Mouse (Mus musculus): ENCODE results near the gene Nprl2.

Gene Nprl2

DNA sequence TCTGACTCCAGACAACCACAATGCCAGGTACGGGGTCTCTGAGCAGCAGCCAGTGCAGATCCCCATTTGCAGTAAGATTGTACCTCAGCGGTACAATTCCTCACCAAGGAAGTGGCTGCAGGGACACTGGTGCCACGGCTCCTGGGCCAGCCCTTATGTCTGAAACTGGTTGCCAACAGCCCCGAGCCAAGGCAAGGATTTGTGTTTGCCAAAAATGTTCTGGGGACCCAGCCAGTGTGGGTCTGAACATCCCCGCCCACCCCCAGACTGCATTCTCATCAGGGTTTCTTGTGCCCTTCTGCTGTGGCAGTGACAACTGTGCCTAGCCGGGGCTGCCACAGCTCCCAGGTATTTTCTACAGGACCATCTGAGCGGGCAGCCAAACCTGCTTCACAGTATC, 3.8 kb upstream of the Nprl2 start:
- no peak for DNase-seq

- no peak for DNase-seq
These were observed 3.3 kb upstream of the Nprl2 start for GRCm38 (mm10) chr9:107538711-107539110.

GRCm38 (mm10) chr9:107539940-107540339, 2.1 kb upstream of the Nprl2 start:
- DNase-seq = no peak

GRCm38 (mm10) chr9:107540420-107540819, 1.6 kb upstream of the Nprl2 start:
- DNase-seq = no peak

DNA sequence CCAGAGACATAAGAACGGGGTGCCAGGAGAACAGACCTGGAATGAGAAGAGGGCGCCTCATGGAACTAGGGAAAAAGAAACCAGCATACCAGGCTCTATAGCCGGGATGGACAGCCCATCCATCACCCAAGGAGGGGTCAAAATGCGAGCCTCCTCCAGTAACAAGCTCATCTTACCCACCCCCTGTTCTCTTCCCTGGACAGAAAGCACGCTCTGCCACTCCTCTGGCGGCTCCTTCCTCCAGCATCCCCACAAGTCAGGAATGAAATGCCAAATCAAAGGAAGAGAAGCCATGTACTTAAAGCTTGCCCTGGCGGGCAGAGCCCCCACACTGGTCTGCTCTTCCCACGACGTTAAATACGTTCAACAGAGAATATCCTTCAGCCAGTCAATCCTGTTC, 1.0 kb upstream of the Nprl2 start:
- DNase-seq = no peak

DNA sequence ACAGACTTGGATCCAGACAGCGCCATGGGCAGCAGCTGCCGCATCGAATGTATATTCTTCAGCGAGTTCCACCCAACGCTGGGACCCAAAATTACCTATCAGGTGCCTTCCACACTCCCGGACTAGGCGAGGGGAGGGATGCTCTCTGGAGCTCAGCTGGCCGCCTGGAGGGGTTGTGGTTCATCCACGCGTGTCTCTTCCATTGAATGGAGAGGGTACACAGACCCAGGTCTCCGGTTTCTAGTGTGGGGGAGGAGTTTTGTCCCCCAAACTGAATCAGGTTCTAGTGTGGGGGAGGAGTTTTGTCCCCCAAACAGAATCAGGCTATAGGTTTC, 293 bp downstream of the Nprl2 start:
- no peak for DNase-seq

DNA sequence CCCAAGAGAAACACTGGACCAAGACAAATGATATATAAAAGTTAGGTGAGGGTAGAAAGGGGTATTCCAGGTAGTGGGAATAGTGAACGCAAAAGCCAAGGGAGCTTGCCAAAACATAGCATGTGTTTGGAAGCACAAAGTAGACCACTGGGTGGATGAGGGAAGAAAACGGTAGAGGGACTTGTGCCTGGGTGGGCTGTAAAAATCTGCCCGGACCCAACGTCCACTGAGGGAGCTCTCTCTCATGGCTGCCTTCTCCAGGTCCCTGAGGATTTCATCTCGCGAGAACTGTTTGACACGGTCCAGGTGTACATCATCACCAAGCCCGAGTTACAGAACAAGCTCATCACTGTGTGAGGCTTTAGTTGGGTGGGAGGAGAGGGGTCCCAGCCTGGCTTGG, 695 bp downstream of the Nprl2 start:
- DNase-seq = no peak

GRCm38 (mm10) chr9:107543299-107543698, 1.3 kb downstream of the Nprl2 start:
- no peak for DNase-seq

DNA sequence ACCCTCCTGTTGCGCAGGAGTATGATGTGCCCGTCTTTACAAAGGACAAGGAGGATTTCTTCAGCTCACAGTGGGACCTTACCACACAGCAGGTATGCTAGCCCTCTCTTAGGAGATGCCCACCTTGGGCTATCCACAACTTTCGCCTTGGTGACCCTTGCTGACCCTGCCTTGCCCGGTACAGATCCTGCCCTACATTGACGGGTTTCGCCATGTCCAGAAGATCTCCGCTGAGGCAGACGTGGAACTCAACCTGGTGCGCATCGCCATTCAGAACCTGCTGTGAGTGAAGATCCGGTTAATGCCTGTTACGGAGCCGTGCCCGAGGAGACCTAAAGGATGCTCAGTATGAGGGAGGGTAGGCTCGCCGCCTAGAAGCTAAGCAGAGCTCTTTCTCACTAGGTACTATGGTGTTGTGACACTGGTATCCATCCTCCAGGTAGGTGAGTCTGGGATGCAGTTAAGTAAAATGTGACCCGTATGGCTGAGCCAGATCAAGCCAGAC, 2.2 kb downstream of the Nprl2 start:
- no peak for DNase-seq

DNA sequence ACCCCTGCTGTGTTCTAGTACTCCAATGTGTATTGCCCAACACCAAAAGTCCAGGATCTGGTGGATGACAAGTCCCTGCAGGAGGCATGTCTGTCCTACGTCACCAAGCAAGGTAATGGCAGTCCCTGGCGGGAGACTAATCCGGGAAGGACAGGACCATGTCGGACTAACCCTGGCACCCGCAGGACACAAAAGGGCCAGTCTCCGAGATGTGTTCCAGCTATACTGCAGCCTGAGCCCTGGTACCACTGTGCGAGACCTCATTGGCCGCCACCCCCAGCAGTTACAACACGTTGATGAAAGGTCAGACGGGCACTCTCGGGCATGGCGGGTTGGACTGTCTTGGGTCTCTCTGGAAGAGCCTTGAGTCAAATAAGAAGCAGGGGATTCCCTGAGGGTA, 2.7 kb downstream of the Nprl2 start:
- no peak for DNase-seq

DNA sequence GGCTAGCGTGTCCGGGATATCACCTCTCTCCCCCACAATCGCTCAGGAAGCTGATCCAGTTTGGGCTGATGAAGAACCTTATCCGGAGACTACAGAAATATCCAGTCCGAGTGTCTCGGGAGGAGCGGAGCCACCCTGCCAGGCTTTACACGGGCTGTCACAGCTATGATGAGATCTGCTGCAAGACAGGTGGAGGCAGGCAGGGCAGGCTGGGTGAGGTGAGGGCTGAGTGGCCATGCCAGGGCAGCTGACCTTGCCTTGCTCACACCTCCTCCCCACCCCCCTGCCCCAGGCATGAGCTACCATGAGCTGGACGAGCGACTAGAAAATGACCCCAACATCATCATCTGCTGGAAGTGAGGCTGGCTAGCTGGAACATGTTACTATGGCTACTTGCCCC, 3.2 kb downstream of the Nprl2 start:
- no peak for DNase-seq

DNA sequence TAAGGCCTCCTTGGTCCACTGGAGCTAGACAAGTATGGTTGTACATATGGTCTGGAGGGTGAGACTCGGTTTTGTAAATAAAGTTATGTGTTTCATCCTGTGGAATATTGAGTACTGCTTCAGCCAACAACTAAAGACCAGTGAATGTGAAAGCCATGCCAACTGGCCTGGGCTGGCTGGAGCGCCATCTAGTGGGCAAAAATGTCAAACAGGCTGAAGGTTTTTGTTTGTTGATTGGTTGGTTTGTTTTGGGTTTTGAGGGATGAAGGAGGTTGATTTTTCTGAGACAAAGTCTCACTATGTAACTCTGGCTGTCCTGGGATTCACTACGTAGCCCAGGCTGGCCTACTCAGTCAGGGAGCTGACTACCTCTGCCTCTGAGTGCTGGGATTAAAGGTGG, 3.6 kb downstream of the Nprl2 start:
- peak; percentile 72 to 91 for DNase-seq

DNA sequence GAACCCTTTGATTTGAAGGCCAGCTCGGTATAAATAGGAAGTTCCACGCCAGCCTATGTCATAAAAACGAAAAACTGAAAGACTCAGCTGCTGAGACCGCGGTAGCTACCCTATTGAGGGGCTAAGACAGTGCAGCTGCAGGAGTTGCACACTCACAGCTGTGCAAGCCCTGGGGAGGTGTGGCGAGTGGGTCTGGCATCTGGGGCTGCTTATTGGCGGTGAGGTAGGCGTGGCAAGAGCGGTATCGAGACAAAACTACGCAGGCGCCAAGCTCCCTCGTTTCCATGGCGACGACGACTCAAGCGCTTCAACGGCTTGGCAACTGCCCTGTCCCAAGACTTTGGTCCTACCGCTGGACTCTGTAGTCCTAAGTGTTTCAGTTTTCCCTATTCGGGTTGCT, 5.0 kb downstream of the Nprl2 start, which contains the start of gene Zmynd10:
Gene Zmynd10 (plus strand): TSS at position 273 of the 400 bp plus-strand sequence.
- peak; percentile 97 for DNase-seq

DNA sequence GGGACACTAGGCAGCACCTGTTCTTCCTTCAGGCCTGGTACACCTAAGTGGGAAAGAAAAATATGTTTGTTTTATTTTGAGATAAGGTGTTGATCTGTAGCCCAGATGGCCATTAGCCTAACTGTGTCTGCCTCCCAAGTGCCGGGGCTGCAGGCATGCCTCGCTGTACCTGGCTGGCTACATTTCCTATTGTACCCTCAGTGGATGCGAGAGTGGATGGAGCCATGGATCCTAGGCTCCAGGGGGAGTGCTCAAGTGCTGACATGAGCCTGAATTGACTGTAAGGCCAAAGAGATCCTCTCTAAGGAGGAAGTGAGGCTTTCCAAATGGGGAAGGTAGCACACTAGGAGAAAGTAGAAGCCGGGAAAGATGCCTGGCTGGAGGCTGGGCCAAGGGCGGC, 5.9 kb downstream of the Nprl2 start:
- no peak for DNase-seq

DNA sequence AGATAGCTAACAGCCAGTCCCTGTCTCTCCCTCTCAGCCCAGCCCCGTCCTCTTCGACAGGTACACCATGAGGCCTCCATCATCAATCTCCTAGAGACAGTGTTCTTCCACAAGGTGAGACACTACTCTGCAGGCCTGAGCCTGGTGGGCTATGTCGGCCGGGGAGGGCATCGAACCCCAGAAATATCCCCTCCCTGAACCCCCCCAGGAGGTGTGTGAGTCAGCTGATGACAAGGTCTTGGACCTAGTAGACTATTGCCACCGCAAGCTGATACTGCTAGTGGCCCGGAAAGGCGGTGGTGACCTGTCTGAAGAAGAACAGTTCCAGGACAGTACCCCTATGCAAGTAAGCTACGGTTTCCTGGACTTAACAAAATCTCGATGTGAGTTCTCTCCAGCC, 6.8 kb downstream of the Nprl2 start:
- DNase-seq = no peak

DNA sequence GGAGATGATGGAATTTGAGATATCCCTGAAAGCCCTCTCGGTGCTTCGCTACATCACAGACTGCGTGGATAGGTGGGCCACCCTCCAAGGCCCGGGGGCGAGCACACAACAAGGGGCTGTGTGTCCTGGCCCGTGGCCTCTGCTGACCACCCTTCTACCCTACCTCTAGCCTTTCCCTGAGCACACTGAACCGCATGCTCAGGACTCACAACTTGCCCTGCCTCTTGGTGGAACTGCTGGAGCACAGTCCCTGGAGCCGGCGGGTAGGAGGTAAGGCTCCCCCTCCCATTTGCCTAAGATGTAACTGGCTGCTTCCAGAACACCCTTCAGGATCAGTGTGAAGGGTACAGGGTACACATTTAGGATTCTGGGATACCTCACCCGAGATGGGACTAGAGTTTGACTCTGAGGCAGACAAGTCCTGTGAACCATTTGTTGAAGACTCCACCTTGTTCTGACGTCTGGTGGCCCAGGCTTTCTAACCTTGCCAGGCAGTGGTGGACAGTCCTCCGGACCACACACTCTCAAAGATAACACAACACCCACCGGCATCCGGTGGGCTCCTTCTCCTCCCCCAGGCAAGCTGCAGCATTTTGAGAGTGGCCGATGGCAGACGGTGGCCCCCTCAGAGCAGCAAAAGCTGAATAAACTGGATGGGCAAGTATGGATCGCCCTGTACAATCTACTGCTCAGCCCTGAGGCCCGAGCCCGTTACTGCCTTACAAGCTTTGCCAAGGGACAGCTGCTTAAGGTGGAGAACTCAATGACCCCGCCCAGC, 7.5 kb downstream of the Nprl2 start:
- no peak for DNase-seq

- DNase-seq = peak; percentile 86 to 92
These were observed 8.6 kb downstream of the Nprl2 start for GRCm38 (mm10) chr9:107550491-107551116.

GRCm38 (mm10) chr9:107551117-107551889, 9.3 kb downstream of the Nprl2 start, which contains the start of gene Rassf1:
Rassf1 (plus strand) TSS chr9:107551555.
- peak; percentile 84 to 89 for DNase-seq

DNA sequence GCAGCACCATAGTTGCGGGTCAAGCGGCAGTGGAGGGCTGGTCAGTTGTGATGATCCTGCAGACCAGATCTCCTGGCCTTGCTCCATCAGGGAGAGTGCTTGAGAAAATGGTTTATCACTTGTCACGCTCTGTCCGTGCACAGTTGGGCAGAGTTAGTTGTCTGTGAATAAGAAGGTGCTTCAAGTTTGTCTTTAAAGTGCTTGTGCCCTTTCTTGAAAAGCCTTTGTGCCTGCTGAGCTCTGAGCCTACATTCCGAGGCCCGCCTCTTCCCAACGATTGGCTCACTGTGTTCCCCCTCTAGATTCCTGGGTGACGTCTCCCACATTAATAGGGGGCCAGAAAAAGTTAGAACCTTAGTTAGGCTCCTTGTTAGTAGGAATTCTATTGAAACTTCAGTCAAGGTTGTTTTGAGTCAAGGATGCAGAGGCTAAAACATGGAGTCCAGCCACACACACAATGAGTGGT, 9.9 kb downstream of the Nprl2 start:
- DNase-seq = no peak

- DNase-seq = no peak
These were observed 10.8 kb downstream of the Nprl2 start for GRCm38 (mm10) chr9:107552690-107553393.

DNA sequence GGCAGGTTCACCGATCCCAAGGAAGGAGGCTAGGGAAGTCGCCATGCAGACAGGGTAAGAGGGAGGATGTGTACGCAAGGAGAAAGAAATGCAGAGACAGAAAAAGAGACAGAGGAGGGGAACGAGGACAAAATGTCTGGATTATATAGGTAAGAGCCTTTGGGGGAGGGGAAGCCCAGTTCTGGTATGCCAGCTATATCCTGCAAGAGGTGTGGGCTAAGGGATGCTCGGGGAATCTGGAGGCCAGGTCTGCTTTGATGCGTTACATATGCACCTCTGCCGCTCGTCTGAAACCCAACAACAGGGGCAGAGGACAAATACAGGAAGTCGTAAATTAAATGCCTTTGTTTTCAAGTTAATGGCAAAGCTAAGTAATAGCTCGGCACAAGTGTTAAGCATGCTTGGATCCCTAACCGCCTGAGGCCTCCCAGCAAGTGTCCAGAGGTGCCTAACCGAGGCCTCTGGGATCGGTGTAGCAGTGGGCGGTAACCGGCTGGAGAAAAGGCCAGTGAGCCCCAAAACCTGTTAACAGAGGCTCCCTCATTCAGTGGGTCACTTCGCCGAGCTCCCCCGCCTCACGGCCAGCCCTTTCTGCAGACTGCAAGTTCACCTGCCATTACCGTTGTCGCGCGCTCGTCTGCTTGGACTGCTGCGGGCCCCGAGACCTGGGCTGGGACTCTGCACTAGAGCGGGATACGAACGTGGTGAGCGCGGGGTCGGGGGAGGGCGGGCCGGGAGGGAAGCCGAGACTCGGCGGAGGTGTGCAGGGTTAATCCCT, 11.7 kb downstream of the Nprl2 start:
- DNase-seq = peak in 1 of 2 experiments; percentile 58

GRCm38 (mm10) chr9:107554319-107554825, 12.3 kb downstream of the Nprl2 start:
- DNase-seq = peak; percentile 96

All from kidney, postnatal 36 days (tissue).